Mouse (Mus musculus) heart, embryonic 12.5 days (tissue): ENCODE results near the gene Eif6. TPM values are rescaled to one million over a fixed set of nuclear protein-coding genes. Genes with fewer than 3 reads are reported as not detected.

Source experiments
- ATAC-seq: fragments of 200-750 bp; cut with Nextera tagmentation; 2 replicates; pipeline ENCODE4 v1.8.0; 2017; ENCODE audit warnings: moderate TSS enrichment, moderate library complexity; ENCODE audit not compliant: insufficient number of reproducible peaks, low FRiP score
- H3K27ac ChIP-seq: fragments of 300-500 bp; sonication (generic); 2 replicates; pipeline ENCODE4 v1.5.1; 2016; ENCODE audit warnings: mild to moderate bottlenecking, moderate library complexity; ENCODE audit not compliant: poor library complexity, severe bottlenecking
- H3K27me3 ChIP-seq: fragments of 300-500 bp; sonication (generic); replicated peaks from 2 replicates; pipeline ENCODE4 v1.6.1; 2016; ENCODE audit warnings: mild to moderate bottlenecking, moderate library complexity
- H3K36me3 ChIP-seq: fragments of 300-500 bp; sonication (generic); 2 replicates; pipeline ENCODE4 v1.6.1; 2016; ENCODE audit warnings: mild to moderate bottlenecking, moderate library complexity
- H3K4me1 ChIP-seq: fragments of 300-500 bp; sonication (generic); replicated peaks from 2 replicates; pipeline ENCODE4 v1.6.1; 2016; ENCODE audit warnings: mild to moderate bottlenecking
- H3K4me2 ChIP-seq: fragments of 300-500 bp; sonication (generic); 2 replicates; pipeline ENCODE4 v1.6.1; 2016; ENCODE audit warnings: mild to moderate bottlenecking, moderate library complexity
- H3K4me3 ChIP-seq: fragments of 300-500 bp; sonication (generic); 2 replicates; pipeline ENCODE4 v1.5.1; 2016; ENCODE audit warnings: mild to moderate bottlenecking
- H3K9ac ChIP-seq: fragments of 300-500 bp; sonication (generic); 2 replicates; pipeline ENCODE4 v1.6.1; 2016; ENCODE audit warnings: mild to moderate bottlenecking, moderate library complexity
- H3K9me3 ChIP-seq: fragments of 300-500 bp; sonication (generic); replicated peaks from 2 replicates; pipeline ENCODE4 v1.6.1; 2016; ENCODE audit warnings: mild to moderate bottlenecking, moderate library complexity
- WGBS: fragments of 180-500 bp; shearing (Covaris S2); methylation state at CpG from one replicate; pipeline ENCODE4 v1.1.7; 2016; 5-methylcytosine and 5-hydroxymethylcytosine counted together
- polyA plus RNA-seq: library from polyadenylated mRNA; unstranded; fragments of >200 nt; fragmentation: Nextera tagmentation; extraction: Ambion mirVana; gene quantifications from 2 replicates; pipeline ENCODE4 v1.2.1, GENCODE M21; 2016

Gene Eif6
- polyA plus RNA-seq, 1 experiment from 2014 or later, result 116 TPM

DNA sequence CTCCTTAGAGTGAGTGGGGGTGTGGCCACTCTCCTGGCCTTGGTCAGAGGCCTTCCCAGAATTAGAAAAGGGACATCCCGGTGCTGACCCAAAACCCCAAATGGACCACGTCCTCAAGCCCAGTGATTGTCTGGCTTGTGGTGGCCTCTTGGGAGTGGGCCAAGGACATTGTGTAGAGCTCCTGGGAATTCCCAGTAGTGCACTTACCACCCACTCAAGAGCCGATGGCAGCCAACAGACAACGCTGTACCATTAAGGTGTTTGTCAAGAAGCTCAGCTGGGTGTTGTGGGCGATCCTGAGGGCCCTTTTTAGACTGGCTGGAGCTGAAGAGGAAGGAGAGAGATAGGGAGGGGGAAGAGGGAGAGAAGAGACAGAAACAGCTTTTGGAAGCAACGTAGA is 42.2 kb downstream of the Eif6 start:
- no peaks in the 10 kb centered on the region for H3K36me3 ChIP-seq
- H3K9ac ChIP-seq, result no peak overlapping the region
- WGBS, result 67% methylated on average over 6 of the region's 6 CpGs
- no peak overlapping the region for H3K4me3 ChIP-seq
- H3K9me3 ChIP-seq, result no peaks in the 10 kb centered on the region
- no peak overlapping the region for H3K27ac ChIP-seq
- H3K4me1 ChIP-seq, result no peaks in the 10 kb centered on the region
- H3K27me3 ChIP-seq, result peaks cover 19% of the 10 kb centered on the region; the same call in 1 of the 2 replicates
- no peak for ATAC-seq
- H3K4me2 ChIP-seq, result no peak overlapping the region

DNA sequence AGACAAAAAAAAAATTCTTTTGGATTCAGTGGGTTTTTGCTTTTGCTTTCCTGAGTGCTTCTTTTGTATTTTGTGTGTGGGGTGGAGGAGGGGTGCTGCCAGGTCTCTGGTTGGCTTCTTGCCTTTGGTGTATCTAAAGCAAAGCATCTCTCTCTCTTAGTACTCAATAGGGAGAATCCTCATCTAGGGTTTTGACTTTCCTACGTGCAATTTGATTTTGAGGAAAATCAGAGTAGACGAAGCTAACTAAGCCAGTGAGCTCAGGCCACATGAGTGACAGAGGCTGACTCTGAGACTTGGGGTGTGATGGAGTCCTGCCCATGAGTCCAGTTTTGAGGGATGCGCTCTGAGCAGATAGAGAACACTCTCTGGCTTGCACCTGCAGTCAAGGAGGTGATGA is 47.2 kb downstream of the Eif6 start:
- no peak for ATAC-seq

DNA sequence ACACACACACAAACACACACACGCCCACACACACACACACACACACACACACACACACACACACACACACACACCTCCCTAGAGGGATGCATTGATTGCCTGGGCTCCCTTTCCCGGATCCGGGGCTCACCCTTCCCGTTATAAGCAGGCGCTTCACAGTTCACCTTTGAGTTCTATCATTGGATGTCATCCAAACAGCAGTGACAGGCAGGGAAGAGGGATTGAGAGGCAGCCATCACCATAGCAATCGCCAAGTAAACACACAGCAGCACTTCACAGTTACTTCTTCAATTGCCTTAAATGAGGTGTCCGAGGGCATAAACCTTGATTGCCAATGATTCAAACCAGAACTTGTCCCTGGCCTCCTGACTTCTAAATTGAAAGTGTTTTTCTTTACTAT is 47.7 kb downstream of the Eif6 start:
- no peak for ATAC-seq
- Histone ChIP-seq H3K27me3 (peaks cover 57% of the 10 kb centered on the region), H3K27ac (no peak overlapping the region), H3K9me3 (no peaks in the 10 kb centered on the region), H3K4me1 (peaks cover 7% of the 10 kb centered on the region), H3K9ac (no peak overlapping the region), H3K4me2 (no peak overlapping the region), H3K36me3 (no peaks in the 10 kb centered on the region), H3K4me3 (no peak overlapping the region)
- WGBS, result 51% methylated on average over 7 of the region's 7 CpGs

More for the DNA sequence above, 47.2 kb downstream of the Eif6 start:
- H3K36me3 ChIP-seq, result no peaks in the 10 kb centered on the region
- H3K4me1 ChIP-seq, result peaks cover 7% of the 10 kb centered on the region
- H3K9ac ChIP-seq, result no peak overlapping the region
- H3K4me2 ChIP-seq, result no peak overlapping the region
- 80% methylated on average over 3 of the region's 3 CpGs for whole genome bisulfite sequencing
- no peaks in the 10 kb centered on the region for H3K9me3 ChIP-seq
- peaks cover 53% of the 10 kb centered on the region for H3K27me3 ChIP-seq
- H3K27ac ChIP-seq, result no peak overlapping the region
- H3K4me3 ChIP-seq, result no peak overlapping the region

DNA sequence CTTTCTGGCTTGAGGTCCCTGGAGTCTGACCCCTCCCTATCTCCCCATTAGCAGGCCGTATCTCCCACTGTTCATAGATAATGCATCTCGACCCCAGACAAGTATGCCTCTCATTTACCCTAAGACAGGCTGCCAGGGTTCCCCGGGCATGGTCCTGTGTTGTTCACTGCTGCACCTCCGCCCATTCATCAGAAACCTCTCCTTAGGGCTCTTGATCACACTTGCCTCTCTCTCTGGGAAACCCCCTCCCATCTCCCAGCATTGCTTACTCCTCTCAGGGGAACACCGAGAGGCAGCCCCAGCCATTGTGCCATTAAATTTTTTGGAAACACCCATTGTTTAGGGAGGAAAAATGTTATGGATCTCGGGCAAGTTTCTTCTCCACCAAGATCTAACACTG is 48.7 kb downstream of the Eif6 start:
- H3K27me3 ChIP-seq, result peaks cover 68% of the 10 kb centered on the region
- H3K9ac ChIP-seq, result no peak overlapping the region
- H3K4me3 ChIP-seq, result no peak overlapping the region
- ATAC-seq, result no peak
- H3K4me1 ChIP-seq, result peaks cover 7% of the 10 kb centered on the region
- H3K4me2 ChIP-seq, result no peak overlapping the region
- no peak overlapping the region for H3K27ac ChIP-seq
- WGBS, result 57% methylated on average over 6 of the region's 6 CpGs
- no peaks in the 10 kb centered on the region for H3K9me3 ChIP-seq
- H3K36me3 ChIP-seq, result no peaks in the 10 kb centered on the region

DNA sequence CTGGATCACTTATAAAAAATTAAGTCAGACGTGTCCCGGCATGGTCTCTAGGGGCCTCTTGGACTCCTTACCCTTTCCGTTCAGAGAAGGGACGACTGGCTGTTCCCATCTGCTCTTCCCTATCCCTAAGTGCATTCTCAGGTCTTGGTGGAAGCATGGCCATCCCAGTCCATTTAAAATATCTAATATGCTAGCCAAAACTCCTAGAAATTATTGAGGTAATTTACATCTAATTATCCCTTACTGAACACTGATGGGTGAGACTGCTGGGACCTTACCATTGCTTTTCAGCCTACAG is 49.1 kb downstream of the Eif6 start:
- Histone ChIP-seq H3K4me2 (no peak overlapping the region), H3K4me1 (peaks cover 7% of the 10 kb centered on the region), H3K27ac (no peak overlapping the region), H3K4me3 (no peak overlapping the region), H3K9me3 (no peaks in the 10 kb centered on the region), H3K9ac (no peak overlapping the region), H3K27me3 (peaks cover 71% of the 10 kb centered on the region), H3K36me3 (no peaks in the 10 kb centered on the region)
- WGBS, result 77% methylated on average over 4 of the region's 4 CpGs
- no peak for ATAC-seq

DNA sequence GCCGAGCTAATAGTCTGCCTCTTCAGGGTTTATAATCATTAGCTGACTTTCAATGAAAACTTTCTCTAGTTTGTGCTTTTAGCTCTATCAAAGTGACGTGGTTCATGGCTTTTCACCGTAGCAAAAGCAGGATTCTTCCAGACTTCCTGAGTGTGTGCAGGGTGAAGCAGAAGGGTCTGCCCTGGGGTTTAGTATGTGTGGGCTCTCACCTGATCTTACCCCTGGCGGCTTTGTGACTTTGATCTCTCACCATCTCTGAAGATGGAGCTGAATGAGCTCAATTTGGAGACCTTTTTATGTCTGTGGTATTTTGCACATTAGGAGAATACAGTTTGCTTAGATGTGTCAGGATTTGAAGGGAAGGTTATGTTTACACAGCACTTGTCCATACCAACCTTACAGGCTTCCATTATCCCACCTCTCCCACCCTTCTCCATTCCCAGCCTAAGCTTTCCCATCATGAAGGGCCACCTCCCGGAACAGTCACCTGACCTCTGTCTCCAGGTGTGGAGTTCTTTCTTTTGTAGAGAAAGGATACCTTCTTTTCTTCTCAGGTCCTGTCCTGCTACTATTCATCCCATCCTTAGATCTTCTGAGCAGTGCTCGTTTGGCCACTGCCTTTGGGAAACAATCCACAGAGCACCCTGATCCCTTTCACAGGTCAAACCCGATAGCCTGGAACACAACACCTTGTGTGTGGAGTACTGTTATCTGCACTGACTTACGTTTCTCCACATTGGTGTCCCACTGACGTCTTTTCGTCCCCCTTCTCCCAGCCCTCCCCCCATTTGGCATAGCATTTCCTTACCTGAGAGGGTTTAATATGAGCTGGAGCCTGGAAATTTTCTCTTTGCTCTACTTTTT is 49.7 kb downstream of the Eif6 start:
- H3K9me3 ChIP-seq, result no peaks in the 10 kb centered on the region
- H3K9ac ChIP-seq, result no peak overlapping the region
- no peak overlapping the region for H3K4me2 ChIP-seq
- no peak overlapping the region for H3K4me3 ChIP-seq
- peaks cover 77% of the 10 kb centered on the region for H3K27me3 ChIP-seq
- no peak for ATAC-seq
- WGBS, result 57% methylated on average over 10 of the region's 10 CpGs
- H3K36me3 ChIP-seq, result no peaks in the 10 kb centered on the region
- H3K4me1 ChIP-seq, result peaks cover 7% of the 10 kb centered on the region
- H3K27ac ChIP-seq, result no peak overlapping the region

DNA sequence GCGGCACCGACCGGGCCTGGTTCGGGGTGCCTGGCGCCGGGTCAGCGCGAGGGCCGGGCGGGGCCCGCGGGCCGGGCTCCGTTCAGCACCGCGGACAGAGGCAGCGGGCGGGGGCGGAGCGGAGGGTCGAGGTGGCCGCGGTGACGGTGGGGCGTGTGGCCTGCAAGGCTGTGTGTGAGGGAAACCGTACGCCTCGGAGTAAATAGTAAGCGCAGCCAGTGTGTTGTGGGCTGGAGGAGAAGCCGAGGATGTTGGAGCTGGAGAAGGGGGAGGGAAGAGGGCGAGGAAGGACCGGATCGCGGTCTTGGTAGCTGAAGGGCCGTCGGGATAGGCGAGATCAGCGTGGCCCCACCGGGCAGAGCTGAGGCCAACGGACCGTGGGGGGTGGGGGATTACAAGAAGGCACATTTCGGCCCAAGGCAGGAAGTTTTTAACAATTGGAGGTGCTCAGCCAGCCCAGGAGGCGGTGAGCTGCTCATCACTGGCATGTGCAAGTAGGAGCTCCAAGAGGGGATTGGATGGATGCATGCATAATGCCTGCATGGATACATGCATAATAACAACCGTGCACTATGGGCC is 51.0 kb downstream of the Eif6 start:
- Histone ChIP-seq H3K9ac (no peak overlapping the region; the same call in 1 of the 2 replicates), H3K4me3 (peak overlapping the region; percentile 70), H3K27ac (no peak overlapping the region), H3K4me2 (peak overlapping the region; percentile 98), H3K36me3 (no peaks in the 10 kb centered on the region), H3K9me3 (no peaks in the 10 kb centered on the region), H3K27me3 (peaks cover 78% of the 10 kb centered on the region), H3K4me1 (peaks cover 7% of the 10 kb centered on the region)
- 5% methylated on average over 44 of the region's 44 CpGs for WGBS
- ATAC-seq, result peak; percentile 73

DNA sequence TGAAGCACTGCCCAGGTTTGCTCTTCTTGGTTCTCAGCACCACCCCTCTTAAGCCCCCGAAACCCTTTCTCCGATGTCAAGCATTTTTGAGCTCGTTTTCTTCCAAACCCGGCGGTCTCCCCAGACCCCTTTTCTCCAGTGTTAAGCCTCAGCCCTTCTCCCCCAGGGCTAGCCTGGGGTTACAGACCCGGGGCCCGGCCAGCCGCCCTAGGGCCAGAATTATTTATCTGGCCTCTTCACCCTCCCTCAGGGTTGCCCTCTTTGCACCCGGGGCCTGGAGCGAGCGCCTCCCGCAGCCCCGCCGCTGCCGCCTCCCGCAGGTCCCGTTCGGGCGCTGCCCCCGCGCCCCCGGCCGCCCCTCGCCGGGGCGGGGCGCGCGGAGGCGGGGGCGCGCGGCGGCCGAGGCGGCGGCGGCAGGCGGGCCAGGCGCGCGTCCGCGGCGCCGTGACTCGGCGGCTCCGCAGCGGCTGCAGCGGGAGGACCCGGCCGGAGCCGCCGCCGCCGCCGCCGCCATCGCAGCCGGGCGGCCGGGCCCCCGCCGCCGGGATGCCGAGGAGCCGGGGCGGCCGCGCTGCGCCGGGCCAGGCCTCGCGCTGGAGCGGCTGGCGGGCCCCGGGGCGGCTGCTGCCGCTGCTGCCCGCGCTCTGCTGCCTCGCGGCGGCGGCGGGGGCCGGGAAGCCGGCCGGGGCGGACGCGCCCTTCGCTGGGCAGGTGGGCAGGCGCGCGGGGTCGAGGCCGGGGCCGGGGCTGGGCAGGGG is 51.6 kb downstream of the Eif6 start, which contains the start of gene Mmp24:
Mmp24 (plus strand) TSS at position 416 of the 758 bp plus-strand sequence.
- no peak within 1 kb of the TSS; the same call in 1 of the 2 replicates for H3K9ac ChIP-seq
- peaks cover 7% of the 10 kb centered on the region for H3K4me1 ChIP-seq
- ATAC-seq, result no peak
- 24% methylated on average over 100 of the region's 100 CpGs for WGBS
- H3K27ac ChIP-seq, result no peak within 1 kb of the TSS
- no peaks in the 10 kb centered on the region for H3K36me3 ChIP-seq
- H3K27me3 ChIP-seq, result peaks cover 77% of the 10 kb centered on the region
- H3K9me3 ChIP-seq, result no peaks in the 10 kb centered on the region
- H3K4me2 ChIP-seq, result peak within 1 kb of the TSS; percentile 98
- peak within 1 kb of the TSS; percentile 70 for H3K4me3 ChIP-seq

DNA sequence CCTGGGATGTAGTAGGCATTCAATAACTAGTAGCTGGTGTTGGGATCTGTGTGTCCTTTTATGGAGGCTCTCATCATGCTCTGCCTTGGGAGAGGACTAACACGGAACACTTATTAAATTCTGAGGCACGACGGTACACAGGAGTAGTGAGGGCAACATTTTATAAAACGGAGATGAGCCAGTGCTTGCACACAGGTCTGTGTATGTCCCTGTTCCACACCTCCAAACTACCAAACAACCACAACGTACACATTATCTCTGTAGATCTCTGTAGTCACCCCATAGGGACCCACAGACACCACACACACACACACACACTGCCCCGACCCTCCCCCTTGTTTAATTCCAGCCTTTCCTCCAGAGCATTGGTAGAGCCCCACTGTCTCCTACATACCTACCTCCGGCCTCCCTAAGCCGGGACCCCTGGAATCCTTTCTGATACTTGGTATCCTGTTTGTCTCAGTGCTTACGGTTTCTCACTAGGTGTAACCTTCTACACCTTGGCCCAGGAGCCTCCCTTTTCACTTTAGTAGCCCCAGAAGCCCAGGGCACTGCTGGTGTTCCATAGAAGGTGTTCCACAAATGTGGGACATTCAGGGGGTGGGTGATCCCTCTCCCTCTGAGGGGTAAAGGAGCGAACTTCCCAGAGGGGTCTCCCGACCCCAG is 52.3 kb downstream of the Eif6 start:
- Histone ChIP-seq H3K9me3 (no peaks in the 10 kb centered on the region), H3K4me1 (peaks cover 7% of the 10 kb centered on the region), H3K4me2 (peak overlapping the region; percentile 98), H3K36me3 (no peaks in the 10 kb centered on the region), H3K4me3 (peak overlapping the region; percentile 70; the same call in 1 of the 2 replicates), H3K27me3 (peaks cover 71% of the 10 kb centered on the region), H3K9ac (no peak overlapping the region), H3K27ac (no peak overlapping the region)
- ATAC-seq, result no peak
- 47% methylated on average over 11 of the region's 11 CpGs for WGBS

DNA sequence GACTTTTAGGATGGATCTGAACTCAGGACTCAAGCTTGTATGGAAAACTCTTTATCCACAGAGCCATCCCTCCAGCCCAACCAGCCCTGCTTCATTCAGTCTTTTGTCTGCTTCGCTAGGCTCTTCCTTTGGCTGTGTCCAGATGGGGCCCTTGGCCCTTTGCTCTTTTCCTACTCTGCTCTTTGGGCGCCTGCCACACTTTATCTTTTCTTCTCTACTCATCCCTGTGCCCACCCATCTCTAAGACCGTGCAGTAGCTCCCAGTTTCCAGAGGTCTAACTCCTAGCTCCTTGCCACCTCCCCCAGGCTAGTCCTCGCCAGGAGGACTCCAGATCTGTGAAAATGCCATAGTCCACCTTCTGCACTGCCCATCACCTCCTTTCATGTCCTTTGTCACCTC is 53.1 kb downstream of the Eif6 start:
- peaks cover 74% of the 10 kb centered on the region for H3K27me3 ChIP-seq
- 60% methylated on average over 4 of the region's 4 CpGs for WGBS
- ATAC-seq, result no peak

More for the DNA sequence above, 53.1 kb downstream of the Eif6 start:
- no peak overlapping the region for H3K4me3 ChIP-seq
- peaks cover 7% of the 10 kb centered on the region for H3K4me1 ChIP-seq
- no peaks in the 10 kb centered on the region for H3K9me3 ChIP-seq
- H3K36me3 ChIP-seq, result no peaks in the 10 kb centered on the region
- no peak overlapping the region for H3K9ac ChIP-seq
- no peak overlapping the region for H3K27ac ChIP-seq
- no peak overlapping the region for H3K4me2 ChIP-seq
